ENCODE assay signal across 14 mouse cellular contexts in the genomic region with DNA sequence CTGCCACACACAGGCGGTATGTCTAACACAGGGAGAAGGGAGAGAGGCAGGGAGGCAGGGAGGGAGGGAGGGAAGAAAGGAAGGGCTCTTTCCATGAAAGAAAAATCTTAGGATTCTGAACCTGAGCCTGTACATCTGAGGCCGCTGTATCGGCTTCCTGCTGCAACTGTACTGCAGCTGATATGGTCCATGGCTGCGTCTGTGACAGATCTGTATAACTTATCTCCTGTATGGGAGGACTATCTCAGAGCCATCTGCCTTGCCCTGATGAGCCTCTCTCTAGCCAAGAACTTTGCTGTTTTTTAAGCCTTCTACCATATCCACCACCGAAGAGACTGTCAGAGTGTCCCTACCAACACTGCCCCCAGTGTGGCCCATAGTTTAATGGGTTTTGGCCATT.
"Had no signal": no experiment of that assay in that cellular context is flagged by ENCODE, and none has a peak within 500 bp of the region (broad histone marks: within the 10 kb centered on the region; RNA-seq: fewer than 3 reads in every experiment).

No protein-coding gene starts in this region.

- H3K4me2 ChIP-seq: midbrain, embryonic 11.5 days; midbrain, embryonic 15.5 days; neural tube, embryonic 12.5 days had no signal

- H3K9me3 ChIP-seq: limb, embryonic 10.5 days; midbrain, embryonic 15.5 days; neural tube, embryonic 12.5 days had no signal

- H3K9ac ChIP-seq: midbrain, embryonic 15.5 days; neural tube, embryonic 12.5 days had no signal

- DNase-seq: kidney, adult 8-10 months; kidney, postnatal 25 days; layer of hippocampus, adult 9-11 months; lung, adult 2 months; lung, postnatal 36 days; retina, postnatal 1 day; right cerebral cortex, postnatal 4 days; thymus, postnatal 4 days had no signal

- H3K27me3 ChIP-seq: midbrain, embryonic 15.5 days; neural tube, embryonic 12.5 days had no signal

- H3K4me1 ChIP-seq: limb, embryonic 10.5 days; midbrain, embryonic 15.5 days; neural tube, embryonic 12.5 days had no signal

- ATAC-seq: intestine, embryonic 16.5 days; lung, postnatal 0 days; midbrain, embryonic 15.5 days had no signal

- H3K27ac ChIP-seq: limb, embryonic 10.5 days; midbrain, embryonic 15.5 days; neural tube, embryonic 12.5 days had no signal

- H3K4me3 ChIP-seq: limb, embryonic 10.5 days; midbrain, embryonic 15.5 days; neural tube, embryonic 12.5 days had no signal
